Mouse (Mus musculus): ENCODE results near the gene Ltc4s.

Gene Ltc4s

DNA sequence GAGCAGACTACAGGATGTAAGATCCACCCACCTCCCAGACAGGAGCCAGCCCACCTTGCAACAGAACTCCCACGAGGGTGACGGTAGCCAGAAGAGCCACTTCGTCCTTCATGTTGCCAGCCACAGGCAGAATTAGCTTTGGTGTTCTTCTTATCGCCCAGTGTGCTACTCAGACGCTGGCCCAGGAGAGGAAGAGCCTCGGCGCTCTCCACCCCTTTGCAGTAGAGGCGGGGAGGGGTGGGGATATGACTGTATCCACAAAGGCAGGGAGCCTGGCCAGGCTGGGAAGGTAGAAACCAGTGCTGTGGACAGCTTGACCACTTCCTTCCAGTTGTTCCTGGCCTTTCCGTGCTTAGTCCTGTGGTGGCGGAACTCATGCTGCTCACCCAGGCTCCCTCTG lies at the start of gene Ltc4s:
Gene Ltc4s (minus strand): TSS at position 293 of the 400 bp plus-strand sequence.
- no peak for DNase-seq (ENCODE audit: low spot score)

DNA sequence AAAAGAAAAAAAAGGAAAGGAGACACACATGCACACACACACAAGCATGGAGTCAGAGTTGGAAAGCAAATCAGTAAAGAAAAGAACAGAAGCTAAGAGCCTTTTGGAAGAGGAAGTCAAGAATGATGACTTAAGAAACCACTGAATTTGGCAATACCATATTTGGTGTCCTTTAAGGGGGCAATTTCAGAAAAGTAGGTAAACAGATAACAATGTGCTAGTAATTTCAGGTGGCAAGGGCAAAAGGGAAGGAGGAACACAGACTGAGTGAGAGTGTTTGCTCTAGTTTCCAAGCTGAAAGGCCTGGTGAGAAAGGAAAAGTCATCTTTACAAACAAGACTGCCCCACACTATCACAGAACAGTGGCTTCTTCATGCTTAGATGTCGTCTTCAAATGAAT lies 48.0 kb upstream of the Ltc4s start:
- DNase-seq (ENCODE audit: low spot score), result no peak

DNA sequence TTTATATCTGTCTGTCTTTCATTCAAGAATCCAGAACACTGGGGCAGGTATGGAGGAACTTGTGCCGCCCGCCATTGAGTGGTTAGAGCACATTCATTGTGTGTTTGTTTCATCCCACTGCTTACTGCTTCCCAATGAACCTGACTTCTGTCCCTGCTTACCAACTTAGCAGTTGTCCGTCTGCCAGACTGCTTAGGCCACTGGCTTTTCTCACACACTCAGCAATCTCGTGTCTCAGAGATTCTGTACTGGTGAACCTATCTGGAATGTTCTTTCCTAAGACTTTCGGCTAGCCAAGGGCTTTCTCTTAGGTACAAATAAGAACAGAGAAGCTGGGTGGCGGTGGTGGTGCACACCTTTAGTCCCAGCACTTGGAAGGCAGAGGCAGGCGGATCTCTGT lies 47.3 kb upstream of the Ltc4s start:
- no peak for DNase-seq (ENCODE audit: low spot score)

DNA sequence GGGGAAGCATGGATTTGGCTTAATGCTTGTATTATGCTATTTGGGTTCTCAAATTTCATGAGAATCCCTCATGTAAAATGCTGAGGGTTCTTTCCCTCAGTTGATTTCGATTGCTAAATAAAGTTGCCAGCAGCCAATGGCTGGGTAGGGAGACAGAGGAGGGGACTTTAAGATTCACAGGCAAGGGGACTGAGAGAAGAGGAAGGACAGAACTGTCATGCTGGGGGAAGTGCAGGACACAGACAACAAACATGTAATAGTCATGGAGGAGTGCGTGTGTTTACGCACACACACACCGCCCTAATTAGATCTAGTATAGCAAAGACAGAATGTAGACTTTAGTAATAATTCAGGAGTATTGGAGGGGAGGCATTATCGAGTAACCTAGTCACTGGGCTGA lies 46.8 kb upstream of the Ltc4s start:
- DNase-seq (ENCODE audit: low spot score), result no peak

DNA sequence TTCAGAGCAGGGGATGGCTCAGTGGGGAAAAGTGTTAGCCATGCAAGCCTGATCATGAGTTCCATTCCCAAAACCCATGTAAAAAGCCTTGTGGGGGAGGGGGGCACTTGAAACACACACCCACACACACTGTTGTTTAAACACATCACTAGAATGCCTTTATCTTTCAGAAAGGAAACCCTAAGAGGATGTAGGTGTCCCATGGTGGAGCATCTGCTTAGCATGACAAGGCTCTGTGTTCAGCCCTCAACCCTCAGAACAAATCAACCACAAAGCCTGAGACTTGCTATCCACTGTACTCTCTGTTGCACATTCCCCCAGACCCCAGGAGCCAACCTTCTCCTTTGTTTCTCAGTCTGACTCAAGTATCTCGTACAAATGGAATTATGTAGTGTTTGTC lies 41.6 kb upstream of the Ltc4s start:
- no peak for DNase-seq (ENCODE audit: low spot score)

DNA sequence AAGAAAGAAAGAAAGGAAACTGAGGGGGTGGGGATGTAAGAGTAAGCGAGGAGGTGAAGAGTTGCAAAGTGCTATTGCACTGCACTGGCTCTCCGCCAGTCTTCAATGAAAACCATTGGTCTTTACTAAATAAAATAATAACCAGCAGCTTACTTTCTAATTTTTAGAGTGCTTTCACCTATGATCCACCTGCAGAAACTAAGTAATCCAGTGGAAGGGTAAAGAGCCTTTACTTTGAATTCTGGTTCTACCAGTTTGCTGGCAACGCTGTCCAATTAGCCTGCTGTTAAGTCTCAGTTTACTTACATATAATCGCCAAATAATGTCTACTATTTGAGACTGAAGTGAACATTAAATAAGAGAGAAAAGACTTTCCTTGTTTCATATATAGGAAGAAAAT lies 40.6 kb upstream of the Ltc4s start:
- DNase-seq (ENCODE audit: low spot score), result no peak

DNA sequence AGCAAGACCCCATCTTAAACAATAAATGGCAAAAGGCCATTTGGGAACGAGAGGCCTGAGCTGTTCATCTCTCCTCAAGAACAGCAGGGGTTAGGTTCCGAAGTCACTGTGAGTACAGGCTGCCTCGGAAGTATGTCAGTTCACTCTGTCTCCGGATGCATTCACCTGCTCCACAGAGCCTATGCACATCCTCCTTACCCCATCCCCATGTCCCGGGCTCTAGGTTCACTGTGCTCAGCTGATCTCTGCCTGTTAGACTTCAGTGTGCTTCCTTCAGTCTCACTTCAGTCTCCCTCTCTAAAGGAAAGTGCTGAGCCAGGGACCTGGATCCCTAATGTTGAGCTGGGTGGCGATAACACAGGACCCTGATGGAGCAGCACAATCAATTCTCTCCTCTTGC lies 39.3 kb upstream of the Ltc4s start:
- DNase-seq (ENCODE audit: low spot score), result no peak

DNA sequence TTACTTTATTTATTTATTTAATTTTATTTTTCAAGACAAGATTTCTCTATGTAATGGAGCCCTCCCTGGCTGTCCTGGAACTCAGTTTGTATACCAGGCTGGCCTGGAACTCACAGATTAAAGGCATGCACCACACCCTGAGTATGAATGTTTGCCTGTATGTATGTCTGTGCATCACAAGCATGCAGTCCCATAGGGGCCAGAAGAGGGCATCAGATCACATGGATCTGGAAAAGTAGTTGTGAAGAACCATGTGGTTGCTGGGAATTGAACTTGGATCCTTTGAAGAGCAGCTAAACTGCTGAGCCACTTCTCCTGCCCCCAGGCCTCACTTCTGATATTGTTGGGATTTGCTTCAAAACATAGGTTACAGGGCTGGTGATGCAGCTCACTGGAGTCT lies 38.6 kb upstream of the Ltc4s start:
- no peak for DNase-seq (ENCODE audit: low spot score)

DNA sequence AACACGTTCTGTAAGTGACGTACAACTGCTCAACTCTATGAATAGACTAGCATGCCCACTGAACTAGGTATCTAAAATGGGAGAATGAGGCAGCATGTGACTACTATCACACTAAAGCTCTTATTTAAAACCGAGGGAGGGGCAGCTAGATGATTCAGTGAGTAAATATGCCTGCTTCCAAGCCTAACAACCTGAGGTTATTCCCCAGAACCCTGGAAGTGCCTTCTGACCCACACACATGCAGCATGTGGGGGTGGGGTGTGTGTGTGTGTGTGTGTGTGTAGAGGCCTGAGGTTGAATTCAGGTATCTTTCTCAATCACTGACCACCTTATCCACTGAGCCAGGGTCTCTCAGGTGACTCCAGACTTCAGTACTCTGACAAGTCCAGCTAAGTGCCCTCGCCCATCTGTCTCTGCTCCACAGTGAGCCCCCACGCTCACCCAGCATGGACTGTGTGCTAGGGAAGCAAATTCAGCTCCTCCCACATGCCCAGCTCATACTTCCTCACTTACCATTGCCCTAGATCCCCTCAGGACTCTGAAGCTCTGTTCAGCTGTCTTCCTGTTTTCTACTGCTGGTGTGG lies 37.2 kb upstream of the Ltc4s start:
- no peak for DNase-seq (ENCODE audit: low spot score)

DNA sequence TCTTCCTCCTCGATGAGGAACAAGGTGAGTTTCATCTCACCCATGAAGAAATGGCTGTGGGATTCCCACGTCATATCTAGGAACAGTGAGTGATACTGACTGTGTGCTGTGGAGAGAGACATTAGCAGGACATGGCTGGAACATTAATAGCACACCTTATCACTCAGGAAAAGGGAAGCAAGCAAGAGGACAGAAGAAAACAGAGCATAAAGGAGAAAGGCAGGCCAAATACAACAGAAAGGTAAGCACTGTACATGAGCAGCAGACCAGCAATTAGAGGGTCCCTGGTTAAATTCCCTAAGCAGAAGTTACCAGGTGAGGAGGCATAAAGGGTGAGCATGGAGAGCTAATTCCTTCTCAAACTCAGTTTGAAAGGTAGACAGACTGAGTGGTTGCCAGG lies 36.7 kb upstream of the Ltc4s start:
- no peak for DNase-seq (ENCODE audit: low spot score)

DNA sequence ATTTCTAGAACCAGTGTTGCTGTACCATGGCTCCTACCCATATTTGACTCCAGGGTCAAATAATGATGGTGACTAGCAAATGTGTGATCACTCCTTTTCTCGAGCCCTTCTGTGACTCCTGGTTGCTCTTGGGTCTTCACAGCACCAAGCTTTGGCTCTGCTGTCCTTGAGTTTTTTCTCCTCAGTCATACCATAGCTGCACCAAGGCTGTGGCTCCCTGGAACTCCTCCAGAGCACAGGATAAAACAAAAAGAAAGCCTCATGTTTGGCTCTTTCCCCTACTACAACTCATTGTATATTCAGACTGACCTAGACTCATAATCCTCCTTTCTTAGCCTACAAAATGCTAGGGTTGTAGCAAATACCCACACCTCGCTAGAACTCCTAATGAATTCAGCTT lies 34.4 kb upstream of the Ltc4s start:
- DNase-seq (ENCODE audit: low spot score), result no peak

DNA sequence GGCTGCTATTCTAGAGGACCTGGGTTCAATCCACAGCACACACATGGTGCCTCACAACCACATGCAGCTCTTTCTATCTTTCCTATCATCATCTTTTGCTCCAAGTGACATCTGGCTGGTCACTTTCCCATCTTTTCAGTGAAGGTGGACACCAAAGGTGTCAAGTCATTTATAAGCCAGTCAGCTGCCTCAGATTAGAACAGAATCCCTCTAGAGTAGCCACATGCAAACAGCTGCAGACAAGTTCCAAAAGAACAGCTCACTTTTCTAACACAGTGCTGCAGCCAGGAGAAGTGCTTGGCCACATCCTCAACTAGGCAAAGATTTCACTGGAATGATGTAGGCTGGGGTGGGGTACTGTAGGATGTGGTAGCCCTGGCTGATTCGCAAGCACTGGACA lies 31.5 kb upstream of the Ltc4s start:
- DNase-seq (ENCODE audit: low spot score), result no peak

DNA sequence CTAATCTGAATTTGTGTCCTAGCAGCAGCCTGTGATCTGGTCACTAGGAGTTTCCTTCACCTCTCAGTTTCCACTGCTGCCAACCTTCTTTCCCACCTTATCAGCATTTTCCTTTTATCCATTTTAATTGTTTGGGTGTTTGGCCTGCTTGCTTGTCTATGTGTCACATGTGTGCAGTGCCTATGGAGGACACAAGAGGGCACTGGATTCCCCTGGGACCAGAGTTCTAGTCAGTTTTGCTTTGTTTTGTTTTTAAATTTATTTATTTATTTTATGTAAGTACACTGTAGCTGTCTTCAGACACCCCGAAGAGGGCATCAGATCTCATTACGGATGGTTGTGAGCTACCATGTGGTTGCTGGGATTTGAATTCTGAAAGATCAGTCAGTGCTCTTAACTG lies 30.7 kb upstream of the Ltc4s start:
- DNase-seq (ENCODE audit: low spot score), result no peak

DNA sequence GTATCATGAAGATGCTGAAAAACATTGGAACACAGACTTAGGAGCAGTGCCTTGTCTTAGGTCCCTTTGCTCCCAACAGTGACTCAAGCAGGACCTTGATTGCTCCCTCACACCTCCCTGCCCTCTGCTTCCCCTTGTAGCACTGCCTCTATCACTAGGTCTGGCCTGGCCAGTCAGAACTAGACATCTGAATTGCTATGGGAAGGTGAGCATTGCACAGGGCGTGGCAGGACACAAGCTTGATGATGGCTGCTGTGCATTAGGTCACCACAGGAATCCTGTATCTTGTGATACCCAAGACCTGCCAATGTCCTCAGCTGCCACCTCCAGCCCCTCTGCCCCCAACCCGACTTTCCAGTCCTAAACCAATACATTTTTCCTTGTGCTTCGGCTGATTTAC lies 28.6 kb upstream of the Ltc4s start:
- DNase-seq (ENCODE audit: low spot score), result no peak

DNA sequence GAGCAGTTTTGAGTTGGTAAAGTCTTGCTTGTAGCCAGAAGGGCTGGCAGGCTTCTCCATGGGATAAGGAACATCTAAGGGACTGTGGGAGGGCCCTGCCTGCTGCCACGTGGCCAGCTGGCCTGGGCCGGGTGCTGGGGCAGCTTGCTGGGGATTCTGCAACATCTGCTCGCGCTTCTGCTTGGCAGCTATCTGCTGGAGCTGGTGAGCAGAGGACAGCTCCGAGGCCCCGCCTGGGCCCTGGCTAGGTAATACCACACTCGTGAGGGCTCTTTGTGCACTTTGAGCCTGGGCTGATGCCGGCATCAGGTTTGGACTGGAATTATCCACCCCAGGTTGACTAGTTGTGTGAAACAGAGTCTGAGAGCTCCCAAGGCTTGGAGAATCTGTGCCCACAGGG lies 27.5 kb upstream of the Ltc4s start:
- DNase-seq (ENCODE audit: low spot score), result no peak

DNA sequence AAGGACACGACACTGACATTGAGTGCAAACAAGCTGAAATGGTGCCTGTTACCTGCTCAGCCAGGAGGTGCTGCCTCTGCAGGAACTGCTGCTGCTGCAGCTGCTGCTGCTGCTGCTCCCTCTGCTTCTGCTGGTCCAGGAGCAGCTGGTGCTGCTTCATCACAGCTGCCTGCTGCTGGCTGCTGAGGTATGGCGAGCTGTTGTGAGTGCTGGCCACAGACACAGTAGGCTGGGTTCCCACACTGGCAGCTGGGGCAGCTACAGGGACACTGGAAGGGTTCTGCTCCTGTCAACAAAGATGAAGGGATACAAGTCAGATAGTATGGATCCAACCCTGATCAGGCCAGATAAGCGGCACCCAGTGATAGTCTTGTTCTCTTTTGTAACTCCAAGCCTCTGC lies 24.8 kb upstream of the Ltc4s start:
- no peak for DNase-seq (ENCODE audit: low spot score)

DNA sequence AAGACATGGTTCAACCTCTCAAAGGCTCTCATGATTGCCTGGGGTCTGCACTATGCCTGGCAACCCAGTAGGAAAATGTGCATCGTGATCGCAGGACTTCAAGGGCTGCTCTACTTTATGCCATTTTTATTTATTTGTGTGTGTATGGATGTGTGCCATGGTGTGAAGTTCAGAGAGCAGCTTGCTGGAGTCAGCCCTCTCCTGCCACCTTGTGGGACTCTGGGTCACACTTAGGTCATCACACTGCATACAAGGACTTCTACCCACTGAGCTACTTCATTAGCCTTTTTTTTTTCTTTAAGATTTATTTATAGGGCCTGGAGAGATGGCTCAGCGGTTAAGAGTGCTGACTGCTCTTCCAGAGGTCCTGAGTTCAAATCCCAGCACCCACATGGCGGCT lies 23.6 kb upstream of the Ltc4s start:
- no peak for DNase-seq (ENCODE audit: low spot score)

DNA sequence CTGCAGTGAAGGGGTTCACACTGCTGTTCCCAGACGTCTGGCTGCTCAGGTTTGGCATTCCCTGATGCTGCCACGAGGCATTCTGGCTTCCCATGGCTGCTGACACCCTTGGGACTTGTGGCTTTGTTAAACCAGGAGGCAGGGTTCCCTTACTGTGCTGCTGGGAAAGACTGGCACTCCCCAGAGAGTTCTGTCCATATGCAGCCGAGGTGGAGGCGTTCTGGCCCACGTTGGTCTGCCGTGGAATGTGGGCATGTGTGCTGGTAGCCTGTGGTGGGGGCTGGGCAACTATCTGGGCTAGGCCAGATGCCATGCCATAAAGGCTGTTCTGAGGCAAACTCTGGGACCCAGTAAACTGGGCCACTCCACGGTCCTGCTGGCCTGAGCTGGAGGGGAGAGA lies 19.9 kb upstream of the Ltc4s start:
- no peak for DNase-seq (ENCODE audit: low spot score)

DNA sequence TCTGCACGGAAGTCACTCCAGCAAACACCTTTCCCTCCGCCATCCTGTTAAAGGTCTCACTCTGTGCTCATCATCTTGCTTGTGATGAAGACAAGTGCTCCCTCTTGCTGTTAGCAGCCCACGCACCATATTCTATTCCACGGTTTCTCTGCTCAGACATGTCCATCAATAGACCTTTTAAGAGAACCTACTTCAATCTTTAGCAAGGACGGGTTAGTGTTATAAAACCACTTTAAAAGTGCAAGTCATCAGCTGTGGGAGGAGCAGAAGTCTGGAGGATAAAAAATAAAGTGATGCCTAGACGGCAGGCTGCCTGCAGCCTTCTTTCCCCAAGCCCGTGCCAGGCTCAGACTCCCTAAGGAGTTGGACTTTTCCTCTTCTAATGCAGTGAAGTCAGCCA lies 18.2 kb upstream of the Ltc4s start:
- DNase-seq (ENCODE audit: low spot score), result no peak

DNA sequence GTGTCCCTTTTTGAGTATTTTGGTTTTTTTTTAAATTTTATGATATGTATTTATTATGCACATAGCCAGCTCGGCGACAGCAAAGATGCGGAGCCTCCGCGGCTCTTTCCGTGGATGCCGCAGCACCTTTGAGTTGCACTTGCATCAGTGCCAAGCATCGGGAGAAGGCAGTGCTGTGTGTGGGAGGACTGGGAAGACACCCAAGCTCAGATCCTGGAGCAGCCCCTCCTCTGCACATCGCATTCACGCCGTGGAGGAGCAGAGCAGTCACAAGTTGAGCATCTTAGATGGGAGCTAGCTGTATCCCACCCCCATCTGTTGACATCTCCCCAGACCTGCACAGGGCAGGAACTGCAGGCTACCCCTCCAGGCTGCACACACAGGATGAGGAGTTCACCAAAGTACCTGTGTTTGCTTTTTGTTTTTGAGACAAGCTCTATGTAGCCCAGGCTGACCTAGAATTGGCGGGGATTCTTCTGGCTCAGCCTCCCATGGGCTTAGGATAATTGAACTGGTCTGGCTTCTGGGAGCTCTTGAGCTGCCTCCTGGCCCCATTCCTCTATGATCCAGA lies 15.7 kb upstream of the Ltc4s start:
- no peak for DNase-seq (ENCODE audit: low spot score)

DNA sequence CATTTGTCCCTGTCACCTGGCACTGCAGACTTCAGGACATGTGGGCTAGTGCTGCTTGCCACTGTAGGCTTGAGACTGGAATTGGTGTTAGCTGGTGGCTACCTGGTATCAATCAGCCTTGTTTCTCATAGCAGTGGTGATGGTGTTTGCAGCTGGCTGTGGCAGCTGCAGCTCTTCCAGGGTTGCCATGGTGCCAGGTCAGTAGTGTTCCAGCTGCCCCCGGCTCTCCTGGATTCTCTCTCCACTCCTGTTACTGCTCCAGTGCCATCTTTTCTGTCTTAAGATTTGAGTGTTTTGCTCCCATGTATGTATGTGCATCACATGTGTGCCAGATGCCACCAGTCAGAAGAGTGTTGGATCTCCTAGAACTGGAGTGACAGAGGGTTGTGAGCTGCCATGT lies 15.0 kb upstream of the Ltc4s start:
- DNase-seq (ENCODE audit: low spot score), result no peak

DNA sequence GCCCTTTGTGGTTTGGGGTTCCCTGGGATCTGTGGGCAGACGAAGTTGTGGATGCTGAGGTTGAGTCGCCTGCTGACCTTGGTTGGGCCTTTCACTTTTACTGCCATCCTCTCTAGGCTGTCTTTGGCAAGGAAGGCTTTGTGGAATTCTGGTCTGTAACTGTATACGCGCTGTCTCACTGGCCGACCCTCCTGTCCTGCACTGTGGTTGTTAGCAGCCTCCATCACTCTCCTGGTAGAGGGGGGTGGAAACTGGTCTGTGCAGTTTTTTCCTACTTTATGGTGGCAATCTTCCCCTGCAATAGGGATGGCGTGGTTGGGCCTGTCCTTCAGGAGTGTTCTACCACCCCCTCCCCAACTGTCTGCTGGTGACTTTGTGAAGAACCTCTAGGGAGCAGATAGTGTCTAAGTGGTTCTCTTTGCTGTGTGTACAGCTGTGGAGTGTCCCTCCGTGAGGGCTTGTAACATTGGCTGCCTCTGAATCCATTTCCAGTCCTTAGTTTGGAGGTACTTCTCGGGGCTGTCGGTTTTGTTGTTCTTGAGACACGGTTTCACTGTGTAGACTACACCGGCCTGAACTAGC lies 14.4 kb upstream of the Ltc4s start:
- DNase-seq (ENCODE audit: low spot score), result peak; percentile 28

DNA sequence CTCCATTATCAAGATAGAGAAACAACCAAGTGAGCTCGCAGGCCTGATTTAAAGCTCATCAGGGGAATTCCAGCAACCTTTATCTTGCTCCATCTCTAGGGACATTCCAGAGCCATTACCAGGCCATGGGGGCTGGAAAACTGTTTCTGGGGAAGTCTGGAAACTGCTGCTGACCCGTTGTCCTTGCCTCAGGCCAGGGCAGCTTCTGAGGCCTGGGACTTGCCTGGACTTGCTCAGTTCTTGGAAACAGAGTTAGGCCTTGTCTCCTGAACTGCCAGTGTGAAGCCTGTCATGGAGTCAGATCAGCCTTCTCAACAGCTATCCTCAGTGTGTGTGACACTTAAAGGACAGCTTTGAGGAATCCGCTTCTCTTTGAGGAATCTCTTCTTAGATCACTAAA lies 13.8 kb upstream of the Ltc4s start:
- peak; percentile 69 for DNase-seq (ENCODE audit: low spot score)

DNA sequence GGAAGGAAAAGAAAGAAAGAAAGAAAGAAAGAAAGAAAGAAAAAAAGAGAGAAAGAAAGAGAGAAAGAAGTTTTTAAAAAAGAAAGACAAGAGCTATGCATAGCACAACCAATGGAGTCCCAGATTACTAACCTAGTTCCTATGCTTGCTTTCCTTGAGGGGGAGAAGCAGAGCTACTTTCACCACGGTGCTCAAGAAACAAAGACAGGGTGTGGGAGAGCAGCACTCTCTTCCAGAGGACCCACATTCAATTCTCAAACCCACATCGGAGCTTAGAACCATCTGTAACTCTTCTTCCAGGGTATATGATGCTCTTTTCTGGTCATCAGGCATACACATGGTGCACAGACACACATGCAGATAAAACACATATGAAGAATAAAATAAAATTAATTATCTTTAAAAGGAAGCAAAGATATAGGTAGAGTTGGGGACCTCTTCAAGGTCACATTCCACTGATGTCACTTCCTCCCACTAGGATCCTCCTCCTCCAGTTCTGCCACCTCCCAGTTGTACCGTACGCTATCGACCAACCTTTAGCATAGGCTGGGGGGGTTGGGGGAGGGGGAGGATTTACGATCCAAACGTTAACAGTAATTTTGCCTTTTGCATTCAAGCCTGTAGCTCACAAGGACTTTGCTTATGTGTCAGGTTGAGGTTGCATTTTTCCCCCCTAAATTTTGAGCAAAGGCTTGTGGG lies 10.2 kb upstream of the Ltc4s start:
- no peak for DNase-seq (ENCODE audit: low spot score)
